Mouse (Mus musculus): ENCODE data around the gene Gm20854.
"Not testable (repeated sequence)": the region's sequence is repeated elsewhere in the genome, so short reads cannot be mapped to it uniquely, and the experiment has no call there.

Gm20854 gene

DNA sequence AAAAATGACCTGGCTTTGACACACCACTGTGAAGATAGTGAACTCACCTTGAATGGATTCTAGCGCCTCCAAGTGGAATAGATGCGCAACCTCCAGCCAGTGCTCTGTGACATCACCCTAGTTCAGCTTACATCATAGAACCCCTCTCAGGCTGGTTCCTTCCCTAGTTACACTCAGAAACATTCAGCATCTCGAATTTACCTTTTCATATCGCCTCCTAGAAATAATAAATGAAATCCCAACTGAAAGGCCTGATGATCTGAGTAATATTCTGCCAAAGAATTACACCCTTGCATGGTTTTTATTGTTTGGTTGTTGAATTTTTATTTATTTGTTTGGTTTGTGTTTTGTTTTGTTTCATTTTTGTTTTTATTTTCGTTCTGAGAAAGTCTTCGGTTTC, at the start of gene Gm20854:
Gene Gm20854 (minus strand): TSS at position 101 of the 400 bp plus-strand sequence.
- not testable (repeated sequence) for ATAC-seq (ENCODE audit: low TSS enrichment)
